Mouse (Mus musculus): ENCODE measurements at regions not wholly inside any gene's neighbourhood (a gene's known extent, or its start where the extent isn't known, plus 50 kb on each side); places are given as distances from the start of the nearest gene placed in this dataset.

GRCm38 (mm10) chr15:34775714-34776113 is 418.0 kb upstream of the 9430069I07Rik start:
- DNase-seq (ENCODE audit: low read depth, low spot score): no peak

GRCm38 (mm10) chr15:34751746-34752145 is 394.1 kb upstream of the 9430069I07Rik start:
- peak; percentile 13 for DNase-seq (ENCODE audit: low read depth, low spot score)

- DNase-seq (ENCODE audit: low read depth, low spot score): no peak
Measured at GRCm38 (mm10) chr15:34751021-34751420, 393.3 kb upstream of the 9430069I07Rik start.

GRCm38 (mm10) chr15:34747111-34747510 is 389.4 kb upstream of the 9430069I07Rik start:
- DNase-seq (ENCODE audit: low read depth, low spot score): no peak

- DNase-seq (ENCODE audit: low read depth, low spot score): peak; percentile 65
Measured at GRCm38 (mm10) chr15:34743130-34743782, 385.6 kb upstream of the 9430069I07Rik start.

GRCm38 (mm10) chr15:34741488-34741887 is 383.8 kb upstream of the 9430069I07Rik start:
- DNase-seq (ENCODE audit: low read depth, low spot score): no peak

Data from mesoderm, embryonic 11.5 days (tissue).